Mouse (Mus musculus) kidney, adult 11 months (tissue): Measurements from ENCODE around the gene Akr7a5.

Experiments
- DNase-seq: peaks from one replicate; pipeline ENCODE4 v3.0.0; 2022

Gene Akr7a5

GRCm38 (mm10) chr4:139360761-139361548 lies 50.4 kb downstream of the Akr7a5 start:
- no peak for DNase-seq

- DNase-seq: no peak
These were observed 56.8 kb downstream of the Akr7a5 start for GRCm38 (mm10) chr4:139367336-139367735.
